Mouse (Mus musculus) myocyte (in vitro differentiated cells): ENCODE measurements around the gene Tmem178.

Experiments used
- TCF3 ChIP-seq: IDR thresholded peaks from one replicate; pipeline ENCODE4 v1.6.1; 2011; ENCODE audit warnings: low read depth, control low read depth; ENCODE audit not compliant: insufficient read length
- USF1 ChIP-seq: IDR thresholded peaks from one replicate; pipeline ENCODE4 v1.6.1; 2011; ENCODE audit warnings: low read depth, mild to moderate bottlenecking, control low read depth, moderate library complexity

GRCm38 (mm10) chr17:80967475-80967874 is 23.0 kb downstream of the Tmem178 start:
- TF ChIP-seq TCF3 (no peak), USF1 (no peak)
